Mouse (Mus musculus) kidney, embryonic 15.5 days (tissue): ENCODE measurements around the gene Klhl40. TPM values are rescaled to one million over a fixed set of nuclear protein-coding genes. Genes with fewer than 3 reads are reported as not detected.

Experiments used
- ATAC-seq: fragments of 200-750 bp; cut with Nextera tagmentation; replicated peaks from 2 replicates; pipeline ENCODE4 v1.8.0; 2017; ENCODE audit warnings: moderate TSS enrichment; ENCODE audit not compliant: low FRiP score
- H3K27ac ChIP-seq: fragments of 300-500 bp; sonication (generic); 2 replicates; pipeline ENCODE4 v1.5.1; 2015; ENCODE audit warnings: mild to moderate bottlenecking, inconsistent platforms
- H3K27me3 ChIP-seq: fragments of 300-500 bp; sonication (generic); 2 replicates; pipeline ENCODE4 v1.6.1; 2015; ENCODE audit warnings: inconsistent platforms
- H3K36me3 ChIP-seq: fragments of 300-500 bp; sonication (generic); 2 replicates; pipeline ENCODE4 v1.6.1; 2015; ENCODE audit warnings: inconsistent platforms
- H3K4me1 ChIP-seq: fragments of 300-500 bp; sonication (generic); 2 replicates; pipeline ENCODE4 v1.6.1; 2015; ENCODE audit warnings: inconsistent platforms
- H3K4me2 ChIP-seq: fragments of 300-500 bp; sonication (generic); 2 replicates; pipeline ENCODE4 v1.6.1; 2015; ENCODE audit warnings: moderate library complexity, mild to moderate bottlenecking, inconsistent platforms
- H3K4me3 ChIP-seq: fragments of 300-500 bp; sonication (generic); replicated peaks from 2 replicates; pipeline ENCODE4 v1.5.1; 2015; ENCODE audit warnings: mild to moderate bottlenecking, inconsistent platforms
- H3K9ac ChIP-seq: fragments of 300-500 bp; sonication (generic); 2 replicates; pipeline ENCODE4 v1.6.1; 2015; ENCODE audit warnings: mild to moderate bottlenecking, inconsistent platforms
- H3K9me3 ChIP-seq: fragments of 300-500 bp; sonication (generic); replicated peaks from 2 replicates; pipeline ENCODE4 v1.6.1; 2016; ENCODE audit warnings: inconsistent platforms
- WGBS: fragments of 180-500 bp; shearing (Covaris S2); methylation state at CpG from one replicate; pipeline ENCODE4 v1.1.7; 2015; ENCODE audit warnings: mixed read lengths; 5-methylcytosine and 5-hydroxymethylcytosine counted together
- polyA plus RNA-seq: library from polyadenylated mRNA; unstranded; fragments of >200 nt; fragmentation: Nextera tagmentation; extraction: Ambion mirVana; gene quantifications from 2 replicates; pipeline ENCODE4 v1.2.1, GENCODE M21; 2015

Klhl40 gene
- polyA plus RNA-seq, 1 experiment from 2014 or later = 1.8 TPM

GRCm38 (mm10) chr9:121786359-121786758, 9.0 kb downstream of the Klhl40 start:
- Histone ChIP-seq H3K27me3 (no peaks in the 10 kb centered on the region), H3K9ac (no peak overlapping the region), H3K4me1 (peaks cover 1% of the 10 kb centered on the region), H3K4me2 (no peak overlapping the region), H3K27ac (no peak overlapping the region), H3K4me3 (no peak overlapping the region), H3K9me3 (no peaks in the 10 kb centered on the region), H3K36me3 (no peaks in the 10 kb centered on the region)
- ATAC-seq = no peak
- WGBS = 90% methylated on average over 2 of the region's 2 CpGs

DNA sequence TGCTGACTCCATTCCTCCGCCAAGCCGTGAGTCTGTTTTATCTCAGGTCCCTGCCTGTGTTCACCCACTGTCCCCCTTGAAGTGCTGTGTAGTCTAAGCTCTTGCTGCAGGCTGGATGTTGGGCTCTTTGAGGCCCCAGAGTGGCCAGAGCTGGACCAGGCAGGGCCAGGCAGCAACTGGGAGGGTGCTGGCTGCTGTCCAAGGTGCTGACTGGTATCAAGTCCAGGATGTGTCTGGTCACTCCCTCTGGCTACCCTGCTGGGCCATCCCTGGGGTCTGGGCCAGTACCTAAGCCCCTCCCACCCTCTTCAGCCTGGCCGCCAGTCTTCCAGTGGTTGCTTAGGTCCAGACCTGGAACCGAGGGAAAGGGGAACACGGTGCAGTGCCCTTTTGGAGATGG, 13.8 kb downstream of the Klhl40 start:
- Histone ChIP-seq H3K9ac (no peak overlapping the region), H3K4me1 (peaks cover 16% of the 10 kb centered on the region), H3K27me3 (no peaks in the 10 kb centered on the region; the same call in 1 of the 2 replicates), H3K27ac (no peak overlapping the region), H3K36me3 (no peaks in the 10 kb centered on the region), H3K9me3 (no peaks in the 10 kb centered on the region), H3K4me3 (no peak overlapping the region), H3K4me2 (no peak overlapping the region)
- ATAC-seq = peak; percentile 65
- 8% methylated on average over 5 of the region's 5 CpGs for WGBS

- peak; percentile 22 for ATAC-seq
- 30% methylated on average over 24 of the region's 24 CpGs for WGBS
Observed at GRCm38 (mm10) chr9:121791757-121792521, 14.5 kb downstream of the Klhl40 start, which contains the start of gene Hhatl. TSS of gene Hhatl (minus strand) at chr9:121792507.

GRCm38 (mm10) chr9:121794972-121795539, 17.6 kb downstream of the Klhl40 start:
- ATAC-seq = no peak

More at GRCm38 (mm10) chr9:121791757-121792521, 14.5 kb downstream of the Klhl40 start, which contains the start of gene Hhatl:
- H3K4me3 ChIP-seq = no peak within 1 kb of the TSS
- no peak within 1 kb of the TSS for H3K4me2 ChIP-seq
- peaks cover 16% of the 10 kb centered on the region for H3K4me1 ChIP-seq
- H3K27me3 ChIP-seq = peaks cover 1% of the 10 kb centered on the region; the same call in 1 of the 2 replicates
- H3K27ac ChIP-seq = no peak within 1 kb of the TSS
- H3K36me3 ChIP-seq = no peaks in the 10 kb centered on the region
- H3K9ac ChIP-seq = no peak within 1 kb of the TSS
- H3K9me3 ChIP-seq = no peaks in the 10 kb centered on the region

DNA sequence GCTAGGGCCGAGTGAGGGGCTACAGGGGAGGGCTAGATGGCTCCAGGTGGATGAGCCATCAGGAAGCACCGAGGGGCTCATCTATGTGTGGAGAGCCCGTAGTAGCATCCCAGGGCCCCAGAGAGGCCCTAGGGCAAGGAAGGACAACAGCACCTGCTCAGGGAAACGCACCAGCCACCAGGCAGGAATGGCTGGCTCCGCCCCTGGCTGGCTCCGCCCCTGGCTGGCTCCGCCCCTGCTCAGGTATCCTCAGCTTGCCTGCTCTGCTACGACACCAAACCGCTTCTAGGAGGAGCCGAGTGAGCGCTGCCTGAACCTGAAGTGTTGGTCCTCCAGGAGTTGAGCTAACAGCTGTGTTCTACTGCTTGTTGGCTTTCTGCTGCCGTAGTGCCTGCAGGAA, 20.3 kb downstream of the Klhl40 start:
- Histone ChIP-seq H3K4me2 (peak overlapping the region; percentile 36; the same call in 1 of the 2 replicates), H3K4me3 (no peak overlapping the region), H3K36me3 (no peaks in the 10 kb centered on the region), H3K27ac (no peak overlapping the region), H3K4me1 (peaks cover 8% of the 10 kb centered on the region; the same call in 1 of the 2 replicates), H3K9ac (no peak overlapping the region), H3K27me3 (peaks cover 11% of the 10 kb centered on the region), H3K9me3 (no peaks in the 10 kb centered on the region)
- ATAC-seq = peak; percentile 53
- 6% methylated on average over 12 of the region's 12 CpGs for WGBS

More at GRCm38 (mm10) chr9:121794972-121795539, 17.6 kb downstream of the Klhl40 start:
- peaks cover 22% of the 10 kb centered on the region for H3K4me1 ChIP-seq
- no peaks in the 10 kb centered on the region for H3K9me3 ChIP-seq
- 42% methylated on average over 1 of the region's 1 CpGs for WGBS
- H3K27ac ChIP-seq = no peak overlapping the region
- peaks cover 11% of the 10 kb centered on the region for H3K27me3 ChIP-seq
- H3K4me3 ChIP-seq = no peak overlapping the region
- no peak overlapping the region for H3K4me2 ChIP-seq
- H3K36me3 ChIP-seq = no peaks in the 10 kb centered on the region
- H3K9ac ChIP-seq = no peak overlapping the region

- H3K9ac ChIP-seq = no peak overlapping the region
- peaks cover 7% of the 10 kb centered on the region; the same call in 1 of the 2 replicates for H3K4me1 ChIP-seq
- H3K27me3 ChIP-seq = peaks cover 11% of the 10 kb centered on the region
- no peaks in the 10 kb centered on the region for H3K36me3 ChIP-seq
- H3K9me3 ChIP-seq = no peaks in the 10 kb centered on the region
- H3K4me3 ChIP-seq = no peak overlapping the region
- no peak overlapping the region for H3K4me2 ChIP-seq
- H3K27ac ChIP-seq = no peak overlapping the region
- WGBS = 53% methylated on average over 6 of the region's 6 CpGs
- 0 out of 2 replicates have a peak, but pooled peaks have one; percentile 13 for ATAC-seq
Observed at GRCm38 (mm10) chr9:121798887-121799520, 21.6 kb downstream of the Klhl40 start.

- Histone ChIP-seq H3K4me2 (no peak overlapping the region), H3K36me3 (no peaks in the 10 kb centered on the region), H3K4me1 (peaks cover 4% of the 10 kb centered on the region; the same call in 1 of the 2 replicates), H3K27ac (no peak overlapping the region), H3K9ac (no peak overlapping the region), H3K27me3 (peaks cover 3% of the 10 kb centered on the region; the same call in 1 of the 2 replicates), H3K9me3 (no peaks in the 10 kb centered on the region), H3K4me3 (no peak overlapping the region)
- ATAC-seq = no peak
- 50% methylated on average over 7 of the region's 7 CpGs for WGBS
Observed at GRCm38 (mm10) chr9:121802747-121803146, 25.3 kb downstream of the Klhl40 start.

DNA sequence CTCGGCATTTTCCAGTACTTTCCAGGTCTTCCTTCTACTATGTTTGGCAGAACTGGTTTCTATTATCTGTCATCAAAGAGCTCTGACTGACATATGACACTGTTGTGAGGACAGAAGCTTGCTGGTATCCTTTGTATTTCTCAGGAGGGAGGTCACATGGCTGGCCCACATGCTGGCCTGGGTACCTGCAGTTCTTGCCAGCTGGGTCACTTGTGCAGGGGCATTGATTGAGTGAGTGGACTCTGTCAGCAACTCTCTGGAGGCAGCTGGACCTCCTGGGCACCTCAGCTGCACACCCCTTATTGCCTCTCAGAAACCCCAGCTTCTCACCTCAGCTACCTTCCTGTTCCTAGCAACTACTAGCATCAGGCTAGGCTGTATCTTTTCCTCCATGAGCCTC, 30.1 kb downstream of the Klhl40 start:
- WGBS = 75% methylated on average over 1 of the region's 1 CpGs

GRCm38 (mm10) chr9:121807947-121808346, 30.5 kb downstream of the Klhl40 start:
- peaks cover 12% of the 10 kb centered on the region for H3K4me1 ChIP-seq
- no peaks in the 10 kb centered on the region for H3K9me3 ChIP-seq
- H3K27me3 ChIP-seq = no peaks in the 10 kb centered on the region
- H3K4me2 ChIP-seq = no peak overlapping the region
- H3K27ac ChIP-seq = no peak overlapping the region
- 68% methylated on average over 7 of the region's 7 CpGs for WGBS
- H3K4me3 ChIP-seq = no peak overlapping the region
- no peaks in the 10 kb centered on the region for H3K36me3 ChIP-seq
- H3K9ac ChIP-seq = no peak overlapping the region
- ATAC-seq = no peak

More for the DNA sequence above, 30.1 kb downstream of the Klhl40 start:
- peaks cover 12% of the 10 kb centered on the region for H3K4me1 ChIP-seq
- no peaks in the 10 kb centered on the region for H3K36me3 ChIP-seq
- H3K9me3 ChIP-seq = no peaks in the 10 kb centered on the region
- no peaks in the 10 kb centered on the region for H3K27me3 ChIP-seq
- ATAC-seq = no peak
- H3K9ac ChIP-seq = no peak overlapping the region
- no peak overlapping the region for H3K4me3 ChIP-seq
- H3K27ac ChIP-seq = no peak overlapping the region
- no peak overlapping the region for H3K4me2 ChIP-seq

DNA sequence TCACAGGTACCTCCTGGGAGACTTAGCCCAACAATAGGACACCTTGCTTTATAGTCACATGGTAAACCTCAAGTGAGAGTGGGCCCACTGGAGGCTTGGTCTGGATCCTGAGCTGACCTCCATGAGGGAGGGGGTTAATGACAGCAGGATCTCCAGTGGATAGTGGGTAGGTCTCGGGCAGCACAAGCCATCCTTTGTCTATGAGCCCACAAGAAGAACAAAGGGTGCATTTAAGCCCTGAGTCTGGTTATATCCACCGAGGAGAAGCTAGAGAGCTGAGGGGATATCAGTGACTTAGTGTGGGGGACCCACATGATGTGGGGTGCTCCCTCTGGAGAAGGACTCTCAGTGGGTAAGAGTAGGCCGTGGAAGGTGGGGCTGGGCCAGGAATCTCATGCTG, 31.1 kb downstream of the Klhl40 start:
- no peak for ATAC-seq
- WGBS = 75% methylated on average over 3 of the region's 3 CpGs

GRCm38 (mm10) chr9:121810081-121810821, 32.8 kb downstream of the Klhl40 start:
- no peak for ATAC-seq
- no peak overlapping the region for H3K4me2 ChIP-seq
- H3K4me1 ChIP-seq = peaks cover 12% of the 10 kb centered on the region
- no peak overlapping the region for H3K4me3 ChIP-seq
- H3K36me3 ChIP-seq = no peaks in the 10 kb centered on the region
- 26% methylated on average over 15 of the region's 15 CpGs for WGBS
- no peaks in the 10 kb centered on the region for H3K9me3 ChIP-seq
- H3K9ac ChIP-seq = no peak overlapping the region
- H3K27ac ChIP-seq = no peak overlapping the region
- no peaks in the 10 kb centered on the region for H3K27me3 ChIP-seq

More for the DNA sequence above, 31.1 kb downstream of the Klhl40 start:
- Histone ChIP-seq H3K4me1 (peaks cover 12% of the 10 kb centered on the region), H3K27me3 (no peaks in the 10 kb centered on the region), H3K4me3 (no peak overlapping the region), H3K27ac (no peak overlapping the region), H3K9ac (no peak overlapping the region), H3K4me2 (no peak overlapping the region), H3K36me3 (no peaks in the 10 kb centered on the region), H3K9me3 (no peaks in the 10 kb centered on the region)
